Mouse (Mus musculus) CH12.LX (cell line): Measurements from ENCODE around the gene Rtca. TPM values are rescaled to one million over a fixed set of nuclear protein-coding genes. Genes with fewer than 3 reads are reported as not detected.

Experiments
- DNase-seq: peaks from one replicate; pipeline ENCODE4 v3.0.0-alpha.2; 2013; ENCODE audit errors: extremely low read depth
- H3K27ac ChIP-seq: 2 replicates; pipeline ENCODE4 v1.5.1; 2012; ENCODE audit warnings: low read depth, mild to moderate bottlenecking, control low read depth, moderate library complexity; ENCODE audit not compliant: insufficient read depth
- H3K27me3 ChIP-seq: replicated peaks from 2 replicates; pipeline ENCODE3; 2012; ENCODE audit warnings: inconsistent platforms
- H3K36me3 ChIP-seq, 2 experiments: replicated peaks in 1 of 2; 2 replicates each; pipeline versions ENCODE3 to v1.6.1; 2012; ENCODE audit warnings: inconsistent platforms in 1 of 2, low read length in 1 of 2, mild to moderate bottlenecking in 1 of 2, mixed read lengths in 1 of 2, moderate library complexity in 1 of 2; ENCODE audit not compliant: control insufficient read depth in 1 of 2, insufficient read depth in 1 of 2
- H3K4me1 ChIP-seq, 2 experiments: 2 replicates each; pipeline ENCODE4 v1.6.1; 2012; ENCODE audit warnings: inconsistent platforms in 1 of 2, moderate library complexity in 1 of 2; ENCODE audit not compliant: insufficient read depth in 2 of 2, control insufficient read depth in 1 of 2
- H3K4me2 ChIP-seq: 2 replicates; pipeline ENCODE4 v1.6.1; 2012; ENCODE audit warnings: low read depth, mild to moderate bottlenecking, control low read depth; ENCODE audit not compliant: poor library complexity, insufficient read depth, severe bottlenecking
- H3K4me3 ChIP-seq, 3 experiments: fragments of 150-350 bp in 1 of 3; sonication (generic) in 1 of 3; replicated peaks in 1 of 3; 2 replicates each; pipeline versions ENCODE3 to v1.5.1; 2011 to 2012; ENCODE audit warnings: low read depth in 2 of 3, low read length in 2 of 3, mild to moderate bottlenecking in 2 of 3, moderate library complexity in 2 of 3, control low read depth in 1 of 3, improper control_type of control experiment in 1 of 3, inconsistent platforms in 1 of 3, mixed read lengths in 1 of 3; ENCODE audit not compliant: poor library complexity in 1 of 3
- H3K79me2 ChIP-seq: replicated peaks from 2 replicates; pipeline ENCODE4 v1.6.1; 2012; ENCODE audit warnings: mild to moderate bottlenecking, moderate library complexity; ENCODE audit not compliant: control insufficient read depth, poor library complexity, insufficient read depth, severe bottlenecking; ENCODE audit errors: extremely low read depth
- H3K9ac ChIP-seq: 2 replicates; pipeline ENCODE4 v1.6.1; 2012; ENCODE audit warnings: low read depth, mild to moderate bottlenecking, control low read depth, moderate library complexity; ENCODE audit not compliant: insufficient read depth
- H3K9me3 ChIP-seq: replicated peaks from 2 replicates; pipeline ENCODE3; 2012; ENCODE audit warnings: low read length, inconsistent platforms, mixed read lengths
- CTCF ChIP-seq, 2 experiments: IDR thresholded peaks in 1 of 2; conservative IDR thresholded peaks in 1 of 2; 2 replicates each; pipeline ENCODE4 v1.5.1; 2011 to 2012; ENCODE audit warnings: low read depth in 2 of 2, low read length in 2 of 2, improper control_type of control experiment in 1 of 2, inconsistent platforms in 1 of 2, mild to moderate bottlenecking in 1 of 2, moderate library complexity in 1 of 2
- ELF1 ChIP-seq: IDR thresholded peaks from 2 replicates; pipeline ENCODE4 v1.6.1; 2014; ENCODE audit warnings: low read depth, mild to moderate bottlenecking, inconsistent platforms, low read length, improper control_type of control experiment
- EP300 ChIP-seq: IDR thresholded peaks from 2 replicates; pipeline ENCODE4 v1.6.1; 2011; ENCODE audit warnings: low read length, improper control_type of control experiment
- ETS1 ChIP-seq: conservative IDR thresholded peaks from 2 replicates; pipeline ENCODE4 v1.6.1; 2012; ENCODE audit warnings: low read depth, mild to moderate bottlenecking, inconsistent platforms, low read length, improper control_type of control experiment, moderate library complexity
- HCFC1 ChIP-seq: IDR thresholded peaks from 2 replicates; pipeline ENCODE4 v1.6.1; 2012; ENCODE audit warnings: low read depth, mild to moderate bottlenecking, inconsistent platforms, low read length, improper control_type of control experiment
- IRF4 ChIP-seq: IDR thresholded peaks from 2 replicates; pipeline ENCODE4 v1.6.1; 2014; ENCODE audit warnings: low read depth, mild to moderate bottlenecking, inconsistent platforms, low read length, improper control_type of control experiment
- KAT2A ChIP-seq: IDR thresholded peaks from 2 replicates; pipeline ENCODE4 v1.6.1; 2012; ENCODE audit warnings: low read length, improper control_type of control experiment, inconsistent platforms; ENCODE audit not compliant: insufficient replicate concordance
- MAX ChIP-seq: IDR thresholded peaks from 2 replicates; pipeline ENCODE4 v1.6.1; 2011; ENCODE audit warnings: low read length, improper control_type of control experiment
- MEF2A ChIP-seq: IDR thresholded peaks from 2 replicates; pipeline ENCODE4 v1.6.1; 2014; ENCODE audit warnings: low read depth, mild to moderate bottlenecking, inconsistent platforms, low read length, improper control_type of control experiment, borderline replicate concordance
- MXI1 ChIP-seq: IDR thresholded peaks from 2 replicates; pipeline ENCODE4 v1.6.1; 2011; ENCODE audit warnings: mild to moderate bottlenecking, low read depth, low read length, improper control_type of control experiment
- NELFE ChIP-seq: IDR thresholded peaks from 2 replicates; pipeline ENCODE4 v1.6.1; 2011; ENCODE audit warnings: low read depth, low read length, improper control_type of control experiment
- NRF1 ChIP-seq: IDR thresholded peaks from 2 replicates; pipeline ENCODE4 v1.6.1; 2014; ENCODE audit warnings: low read depth, mild to moderate bottlenecking, inconsistent platforms, low read length, improper control_type of control experiment, moderate library complexity
- POLR2A ChIP-seq: IDR thresholded peaks from 2 replicates; pipeline ENCODE4 v1.6.1; 2011; ENCODE audit warnings: low read depth, mild to moderate bottlenecking, improper control_type of control experiment, low read length
- POLR2AphosphoS2 ChIP-seq: IDR thresholded peaks from 2 replicates; pipeline ENCODE4 v1.6.1; 2011; ENCODE audit warnings: low read depth, low read length, improper control_type of control experiment
- RAD21 ChIP-seq: IDR thresholded peaks from 2 replicates; pipeline ENCODE4 v1.6.1; 2011; ENCODE audit warnings: low read depth, mild to moderate bottlenecking, low read length, improper control_type of control experiment, moderate library complexity
- RCOR1 ChIP-seq: conservative IDR thresholded peaks from 2 replicates; pipeline ENCODE4 v1.6.1; 2012; ENCODE audit warnings: low read depth, mild to moderate bottlenecking, inconsistent platforms, low read length, improper control_type of control experiment
- SIN3A ChIP-seq: IDR thresholded peaks from 2 replicates; pipeline ENCODE4 v1.6.1; 2012; ENCODE audit warnings: low read length, improper control_type of control experiment, inconsistent platforms
- SMC3 ChIP-seq: IDR thresholded peaks from 2 replicates; pipeline ENCODE4 v1.6.1; 2011; ENCODE audit warnings: low read depth, low read length, improper control_type of control experiment
- TBP ChIP-seq: conservative IDR thresholded peaks from 2 replicates; pipeline ENCODE4 v1.6.1; 2011; ENCODE audit warnings: low read depth, low read length, improper control_type of control experiment
- TCF12 ChIP-seq: IDR thresholded peaks from 2 replicates; pipeline ENCODE4 v1.6.1; 2014; ENCODE audit warnings: low read depth, mild to moderate bottlenecking, inconsistent platforms, low read length, improper control_type of control experiment
- ZC3H11A ChIP-seq: IDR thresholded peaks from 2 replicates; pipeline ENCODE4 v1.6.1; 2012; ENCODE audit warnings: low read depth, mild to moderate bottlenecking, inconsistent platforms, low read length, improper control_type of control experiment
- ZKSCAN1 ChIP-seq: IDR thresholded peaks from 2 replicates; pipeline ENCODE4 v1.6.1; 2012; ENCODE audit warnings: low read depth, inconsistent platforms, low read length, improper control_type of control experiment, borderline replicate concordance
- ZNF384 ChIP-seq: IDR thresholded peaks from 2 replicates; pipeline ENCODE4 v1.6.1; 2012; ENCODE audit warnings: low read depth, low read length, improper control_type of control experiment, inconsistent platforms
- dilution Hi-C: fragments of 300-500 bp; cut with MboI; formaldehyde crosslinking; loops from 2 replicates; pipeline ENCODE4 v1.14.3; 2020; ENCODE audit warnings: low sequenced_read_pairs; ENCODE audit not compliant: extremely low pct_unique_long_range_greater_than_20kb, extremely low pct_ligation_motif_present
- in situ Hi-C: fragments of 300-500 bp; cut with MboI; formaldehyde crosslinking; loops from 3 replicates; pipeline ENCODE4 v1.14.3; 2019; ENCODE audit warnings: low sequenced_read_pairs, low pct_ligation_motif_present, low pct_unique_long_range_greater_than_20kb, mixed read lengths
- polyA plus RNA-seq: library from polyadenylated mRNA; unstranded; fragments of >175 nt; gene quantifications from 2 replicates; pipeline ENCODE4 v1.2.1, GENCODE M21; 2012; ENCODE audit warnings: low read depth; ENCODE audit not compliant: insufficient read length
- total RNA-seq, 2 experiments: library from RNA; depleted of rRNA; stranded (reverse); fragments of 300-350 nt in 1 of 2; fragments of >200 nt in 1 of 2; gene quantifications; 2 replicates each; pipeline ENCODE4 v1.2.3; 2012 to 2014

The Rtca gene
- total RNA-seq (2012; rRNA removed) (57.8 and 67.3 TPM in 2 replicates), total RNA-seq (2014; rRNA removed) (72.7 and 80.1 TPM in 2 replicates), polyA plus RNA-seq (75.5 and 91.6 TPM in 2 replicates)

DNA sequence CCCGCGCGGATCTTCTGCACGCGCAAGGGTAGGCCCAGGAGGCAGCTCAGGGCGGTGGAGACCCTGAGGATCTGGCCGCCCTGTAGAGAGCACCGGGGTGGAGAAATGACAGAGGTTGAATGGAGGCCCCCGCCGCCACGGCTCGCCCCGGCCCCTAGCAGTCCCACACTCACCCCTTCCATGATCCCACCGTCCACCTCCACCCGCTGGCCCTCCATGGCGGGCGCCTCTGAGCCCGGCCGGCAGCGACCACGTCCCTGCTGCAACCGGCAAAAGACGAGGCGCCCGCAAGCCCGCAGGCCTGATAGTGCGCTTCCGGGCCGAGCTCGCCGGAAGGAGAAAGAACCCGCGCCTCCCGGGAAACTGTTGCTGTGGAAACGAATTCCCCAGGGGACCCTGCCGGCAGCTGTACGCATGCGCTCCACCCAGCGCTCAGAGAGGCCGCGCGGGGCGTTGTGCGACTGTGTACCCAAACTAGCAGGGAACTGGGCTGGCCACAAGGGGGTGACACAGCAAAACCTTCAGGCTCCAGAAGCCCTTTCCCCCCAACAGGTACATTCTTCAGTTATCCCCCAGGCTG, at the start of gene Rtca:
Gene Rtca (minus strand): TSS at position 437 of the 580 bp plus-strand sequence.
- no peaks in the 10 kb centered on the region for H3K9me3 ChIP-seq
- H3K9ac ChIP-seq, result peak within 1 kb of the TSS; percentile 91
- dilution Hi-C loops, result no loop called here
- H3K27me3 ChIP-seq, result no peaks in the 10 kb centered on the region
- H3K4me3 ChIP-seq, result peak within 1 kb of the TSS; percentile 80 to 88 (median 87)
- DNase-seq, result peak; percentile 97
- peak within 1 kb of the TSS; percentile 94 for H3K4me2 ChIP-seq
- H3K4me1 ChIP-seq, result peaks cover 7 to 41% of the 10 kb centered on the region in 2 experiments
- peaks cover 19 to 33% of the 10 kb centered on the region in 2 experiments for H3K36me3 ChIP-seq
- in situ Hi-C loops, result loop anchor here (25.0 kb wide), 1 partner anchor 229 kb away; no protein-coding TSS in a partner anchor
- H3K27ac ChIP-seq, result peak within 1 kb of the TSS; percentile 7; the same call in 1 of the 2 replicates
- H3K79me2 ChIP-seq, result peaks cover 27% of the 10 kb centered on the region
- peak; percentile 74 for TF ChIP-seq RAD21
- TF ChIP-seq RCOR1, result no peak
- peak; percentile 27; the same call in 1 of the 2 replicates for TF ChIP-seq POLR2AphosphoS2
- TF ChIP-seq ETS1, result no peak; the same call in 1 of the 2 replicates
- TF ChIP-seq MXI1, result peak; percentile 99
- peak; percentile 94 for TF ChIP-seq ELF1
- peak; percentile 83 for TF ChIP-seq SIN3A
- TF ChIP-seq ZC3H11A, result no peak
- TF ChIP-seq IRF4, result peak; percentile 82
- TF ChIP-seq MAX, result peak; percentile 57; the same call in 1 of the 2 replicates
- peak; percentile 84 for TF ChIP-seq TCF12
- no peak for TF ChIP-seq ZKSCAN1
- TF ChIP-seq NRF1, result peak; percentile 97
- TF ChIP-seq EP300, result no peak
- TF ChIP-seq NELFE, result peak; percentile 86
- peak; percentile 60; the same call in 1 of the 2 replicates for TF ChIP-seq MEF2A
- TF ChIP-seq TBP, result 0 out of 2 replicates have a peak, but pooled peaks have one; percentile 32
- peak; percentile 77 for TF ChIP-seq HCFC1
- peak; percentile 80 for TF ChIP-seq SMC3
- TF ChIP-seq ZNF384, result no peak
- peak; percentile 65 to 97 for TF ChIP-seq CTCF (conservative IDR thresholded peaks at IDR 0.05 in 1 of 2, IDR thresholded peaks at IDR 0.05 in 1 of 2; ENCODE audit: low read depth in 2 of 2, low read length in 2 of 2)
- peak; percentile 89 for TF ChIP-seq POLR2A
- TF ChIP-seq KAT2A, result peak; percentile 89
